Mouse (Mus musculus) lung, postnatal 0 days (tissue): ENCODE measurements around the gene Rab23.

Experiments used
- CTCF ChIP-seq: IDR thresholded peaks from 2 replicates; pipeline ENCODE4 v1.5.1; 2016; ENCODE audit warnings: antibody characterized with exemption, mild to moderate bottlenecking
- EP300 ChIP-seq: IDR thresholded peaks from 2 replicates; pipeline ENCODE4 v1.6.1; 2016; ENCODE audit warnings: antibody characterized with exemption, mild to moderate bottlenecking, control low read depth

- TF ChIP-seq CTCF (no peak), EP300 (no peak)
These were observed 68.4 kb downstream of the Rab23 start for GRCm38 (mm10) chr1:33788072-33788471.
